Mouse (Mus musculus) heart, embryonic 15.5 days (tissue): ENCODE results near the gene Pax3. TPM values are rescaled to one million over a fixed set of nuclear protein-coding genes. Genes with fewer than 3 reads are reported as not detected.

Source experiments
- ATAC-seq: fragments of 200-750 bp; cut with Nextera tagmentation; replicated peaks from 2 replicates; pipeline ENCODE4 v1.8.0; 2017; ENCODE audit warnings: low read depth, moderate TSS enrichment; ENCODE audit not compliant: insufficient number of reproducible peaks, insufficient read depth, low FRiP score
- H3K27ac ChIP-seq: fragments of 300-500 bp; sonication (generic); 2 replicates; pipeline ENCODE4 v1.5.1; 2015; ENCODE audit warnings: mild to moderate bottlenecking, inconsistent platforms
- H3K27me3 ChIP-seq: fragments of 300-500 bp; sonication (generic); 2 replicates; pipeline ENCODE4 v1.6.1; 2015; ENCODE audit warnings: inconsistent platforms
- H3K36me3 ChIP-seq: fragments of 300-500 bp; sonication (generic); 2 replicates; pipeline ENCODE4 v1.6.1; 2015; ENCODE audit warnings: mild to moderate bottlenecking, inconsistent platforms
- H3K4me1 ChIP-seq: fragments of 300-500 bp; sonication (generic); replicated peaks from 2 replicates; pipeline ENCODE4 v1.6.1; 2015; ENCODE audit warnings: inconsistent platforms
- H3K4me2 ChIP-seq: fragments of 300-500 bp; sonication (generic); 2 replicates; pipeline ENCODE4 v1.6.1; 2015; ENCODE audit warnings: inconsistent platforms, mild to moderate bottlenecking, moderate library complexity
- H3K4me3 ChIP-seq: fragments of 300-500 bp; sonication (generic); 2 replicates; pipeline ENCODE4 v1.5.1; 2015; ENCODE audit warnings: mild to moderate bottlenecking, inconsistent platforms
- H3K9ac ChIP-seq: fragments of 300-500 bp; sonication (generic); 2 replicates; pipeline ENCODE4 v1.6.1; 2015; ENCODE audit warnings: mild to moderate bottlenecking, inconsistent platforms
- H3K9me3 ChIP-seq: fragments of 300-500 bp; sonication (generic); replicated peaks from 2 replicates; pipeline ENCODE4 v1.6.1; 2016; ENCODE audit warnings: inconsistent platforms
- WGBS: fragments of 180-500 bp; shearing (Covaris S2); methylation state at CpG from one replicate; pipeline ENCODE4 v1.1.7; 2015; ENCODE audit warnings: mixed read lengths; 5-methylcytosine and 5-hydroxymethylcytosine counted together
- polyA plus RNA-seq: library from polyadenylated mRNA; unstranded; fragments of >200 nt; fragmentation: Nextera tagmentation; extraction: Ambion mirVana; gene quantifications from 2 replicates; pipeline ENCODE4 v1.2.1, GENCODE M21; 2015

Gene Pax3
- polyA plus RNA-seq, 1 experiment from 2014 or later, result 0.15 TPM

DNA sequence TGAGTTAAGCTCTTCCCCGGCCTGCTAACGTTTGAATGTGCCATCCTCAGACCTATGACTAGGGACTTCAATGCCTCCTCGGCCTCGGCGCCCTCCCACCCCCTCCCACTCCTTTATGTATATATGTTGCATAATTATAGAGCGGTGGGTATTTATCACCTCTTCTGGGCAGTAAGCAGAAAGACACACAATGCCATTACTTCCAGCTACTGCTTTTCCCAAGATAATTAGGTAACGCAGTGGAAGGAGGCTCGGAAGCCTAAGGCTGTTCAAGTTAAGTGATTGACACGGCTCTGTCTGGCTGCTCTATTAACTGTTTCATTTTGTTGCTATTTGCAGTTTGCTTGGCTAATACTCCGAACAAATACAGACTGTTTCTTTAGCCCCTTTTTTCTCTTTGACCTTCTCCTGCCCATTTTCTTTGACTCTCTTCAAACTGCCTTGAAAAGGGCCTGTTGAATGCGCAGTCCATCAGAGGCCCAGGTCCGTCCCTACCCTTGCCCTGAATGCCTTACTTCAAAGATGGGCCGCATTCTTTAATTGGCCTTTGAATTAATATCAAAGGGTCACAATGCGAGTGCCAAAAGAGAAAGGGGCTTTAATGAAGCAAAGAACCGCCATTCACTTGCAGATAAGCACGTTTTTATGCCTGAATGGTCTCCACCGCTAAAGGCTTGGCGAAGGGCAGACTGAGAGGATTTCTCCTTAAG, 29.2 kb downstream of the Pax3 start:
- ATAC-seq, result no peak
- Histone ChIP-seq H3K4me3 (no peak overlapping the region), H3K4me1 (no peaks in the 10 kb centered on the region), H3K27ac (no peak overlapping the region), H3K9ac (no peak overlapping the region), H3K27me3 (peaks cover 40% of the 10 kb centered on the region), H3K9me3 (no peaks in the 10 kb centered on the region), H3K4me2 (no peak overlapping the region), H3K36me3 (no peaks in the 10 kb centered on the region)
- 68% methylated on average over 18 of the region's 18 CpGs for WGBS

DNA sequence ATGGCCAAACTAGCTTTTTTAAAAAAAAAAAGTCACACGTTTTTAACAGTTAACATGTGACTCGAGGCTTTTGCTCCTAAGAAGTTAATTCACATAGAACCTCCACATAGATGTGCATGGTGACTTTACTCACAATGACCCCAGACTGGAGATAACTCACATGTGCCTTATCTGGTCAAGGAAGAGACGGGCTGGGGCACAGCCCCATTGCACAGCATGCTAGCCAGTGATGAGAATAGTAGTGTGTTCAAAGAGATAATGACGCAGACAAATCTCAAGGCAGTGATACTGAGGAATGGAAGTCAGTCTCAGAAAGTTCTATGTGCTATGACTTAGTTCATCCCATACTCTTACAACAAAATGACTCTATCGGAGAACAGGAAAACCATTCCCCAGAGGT, 35.2 kb downstream of the Pax3 start:
- H3K4me3 ChIP-seq, result no peak overlapping the region
- no peak overlapping the region for H3K27ac ChIP-seq
- H3K9me3 ChIP-seq, result no peaks in the 10 kb centered on the region
- no peak for ATAC-seq
- H3K27me3 ChIP-seq, result peaks cover 18% of the 10 kb centered on the region
- H3K4me1 ChIP-seq, result no peaks in the 10 kb centered on the region
- whole genome bisulfite sequencing, result 65% methylated on average over 5 of the region's 5 CpGs
- no peaks in the 10 kb centered on the region for H3K36me3 ChIP-seq
- H3K9ac ChIP-seq, result no peak overlapping the region
- no peak overlapping the region for H3K4me2 ChIP-seq

DNA sequence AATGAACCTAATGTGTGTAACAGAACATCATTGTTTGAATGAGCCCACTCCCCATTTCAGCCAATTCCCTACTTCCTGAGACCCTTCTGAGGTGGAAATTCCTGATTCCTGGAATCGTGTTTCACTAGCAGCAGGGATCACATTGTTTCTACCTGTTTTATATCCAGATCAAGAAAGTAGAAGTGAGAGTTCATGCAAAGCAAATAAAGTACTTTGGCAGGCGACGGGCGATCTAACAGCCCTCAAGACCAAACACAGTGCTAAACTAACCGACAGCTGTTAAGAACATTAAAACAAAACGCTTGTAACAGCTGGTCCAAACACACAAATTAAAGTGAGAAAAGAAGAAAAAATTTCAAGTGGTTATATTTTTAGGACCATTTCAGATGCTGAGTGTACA, 39.0 kb downstream of the Pax3 start:
- H3K36me3 ChIP-seq, result no peaks in the 10 kb centered on the region
- ATAC-seq, result no peak
- H3K4me2 ChIP-seq, result no peak overlapping the region
- WGBS, result 33% methylated on average over 6 of the region's 6 CpGs
- peaks cover 15% of the 10 kb centered on the region for H3K27me3 ChIP-seq
- no peaks in the 10 kb centered on the region for H3K4me1 ChIP-seq
- H3K9ac ChIP-seq, result no peak overlapping the region
- H3K27ac ChIP-seq, result no peak overlapping the region
- H3K4me3 ChIP-seq, result no peak overlapping the region
- no peaks in the 10 kb centered on the region for H3K9me3 ChIP-seq

DNA sequence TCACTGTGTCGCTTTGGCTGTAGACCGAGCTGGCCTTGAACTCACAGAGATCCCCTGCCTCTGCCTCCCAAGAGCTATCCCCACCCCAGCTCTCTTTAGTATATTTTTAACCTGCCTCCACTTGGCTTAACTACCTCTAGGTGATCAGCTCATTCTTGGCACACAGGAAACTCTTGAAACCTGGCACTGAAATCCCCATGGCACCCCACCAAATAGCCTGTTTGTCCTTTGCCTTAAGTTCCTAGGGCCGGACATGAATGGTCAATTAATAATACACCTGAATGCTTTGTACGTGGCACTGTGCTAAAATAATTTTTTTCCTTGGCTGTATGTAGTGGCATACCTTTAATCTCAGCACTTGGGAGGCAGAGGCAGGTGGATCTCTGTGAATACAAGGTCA, 41.1 kb downstream of the Pax3 start:
- Histone ChIP-seq H3K9me3 (no peaks in the 10 kb centered on the region), H3K4me3 (no peak overlapping the region), H3K27ac (no peak overlapping the region), H3K27me3 (peaks cover 17% of the 10 kb centered on the region), H3K36me3 (no peaks in the 10 kb centered on the region), H3K4me2 (no peak overlapping the region), H3K9ac (no peak overlapping the region), H3K4me1 (no peaks in the 10 kb centered on the region)
- ATAC-seq, result no peak
- 85% methylated on average over 4 of the region's 4 CpGs for WGBS

DNA sequence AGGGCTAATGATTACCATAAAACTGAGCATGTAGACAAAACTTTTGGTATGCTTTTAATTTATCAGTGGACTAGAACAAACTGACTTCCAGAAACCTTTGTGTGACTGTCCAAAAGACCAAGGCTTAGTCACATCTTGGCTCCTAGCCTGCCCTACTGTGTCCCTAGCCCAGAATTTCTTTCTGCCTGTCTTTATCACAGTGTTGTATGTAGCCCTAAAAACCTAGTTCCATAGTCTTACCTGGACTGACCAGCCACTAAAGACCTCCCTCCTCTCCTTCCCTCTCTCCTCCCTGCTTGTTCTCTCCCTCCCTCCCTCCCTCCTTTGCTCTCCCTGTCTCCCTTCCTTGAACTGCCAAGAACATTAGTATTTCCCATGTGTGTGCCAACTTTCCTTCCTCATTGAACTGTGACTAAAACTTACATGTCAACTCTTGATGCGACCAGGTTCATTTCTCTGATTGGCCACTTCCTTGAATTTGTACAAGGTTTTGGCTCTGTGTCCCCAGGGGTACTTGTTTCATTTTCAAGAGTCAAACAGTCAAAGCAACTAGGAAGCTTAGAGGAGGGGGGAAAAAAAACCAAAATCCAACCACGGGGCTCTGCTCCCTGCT, 48.8 kb downstream of the Pax3 start:
- no peak for ATAC-seq
- peaks cover 45% of the 10 kb centered on the region for H3K27me3 ChIP-seq
- H3K4me1 ChIP-seq, result no peaks in the 10 kb centered on the region
- no peak overlapping the region for H3K4me3 ChIP-seq
- H3K27ac ChIP-seq, result no peak overlapping the region
- WGBS, result 41% methylated on average over 2 of the region's 2 CpGs
- H3K36me3 ChIP-seq, result no peaks in the 10 kb centered on the region
- no peaks in the 10 kb centered on the region for H3K9me3 ChIP-seq
- no peak overlapping the region for H3K4me2 ChIP-seq
- no peak overlapping the region for H3K9ac ChIP-seq

DNA sequence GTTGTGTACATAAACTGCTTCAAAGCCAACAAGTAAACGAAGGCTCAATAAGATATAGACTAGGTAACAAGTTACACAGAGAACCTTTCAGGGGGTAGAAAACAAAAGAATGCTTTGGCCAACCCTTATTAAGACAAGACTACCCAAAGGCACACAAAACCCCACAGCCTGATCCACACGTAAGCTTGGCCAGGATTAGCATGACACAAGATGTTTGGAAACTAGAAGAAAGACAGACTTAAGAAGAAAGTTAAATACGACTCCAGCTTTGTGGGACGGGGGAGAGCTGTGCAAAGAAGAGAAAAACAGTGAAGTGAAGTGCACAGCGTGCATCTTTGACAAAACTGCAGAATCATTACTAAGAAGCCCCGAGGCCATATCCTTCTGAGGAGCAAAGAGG, 53.5 kb downstream of the Pax3 start:
- Histone ChIP-seq H3K27ac (no peak overlapping the region), H3K27me3 (peaks cover 77% of the 10 kb centered on the region), H3K9ac (no peak overlapping the region), H3K9me3 (no peaks in the 10 kb centered on the region), H3K36me3 (no peaks in the 10 kb centered on the region), H3K4me1 (peaks cover 3% of the 10 kb centered on the region; the same call in 1 of the 2 replicates), H3K4me3 (no peak overlapping the region), H3K4me2 (no peak overlapping the region)
- ATAC-seq, result no peak
- 62% methylated on average over 6 of the region's 6 CpGs for WGBS

DNA sequence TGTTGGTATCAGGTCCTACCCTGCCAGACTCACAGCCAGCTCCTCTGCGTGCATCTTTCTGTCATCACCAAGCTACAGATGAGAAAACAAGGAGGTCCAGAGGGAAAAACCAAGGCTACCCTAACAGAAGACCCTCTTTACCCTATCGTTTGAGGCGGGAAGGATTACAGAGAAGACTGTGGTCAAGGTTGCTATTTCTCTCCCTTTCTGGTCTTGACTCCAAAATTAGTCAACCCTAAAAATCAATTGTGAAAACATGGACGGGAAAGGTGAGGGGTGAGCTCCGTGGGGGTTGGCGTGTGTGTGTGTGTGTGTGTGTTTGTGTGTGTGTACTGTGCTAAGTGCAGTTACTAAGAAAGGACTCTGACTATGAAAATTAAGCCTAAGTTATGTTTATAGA, 54.0 kb downstream of the Pax3 start:
- H3K9ac ChIP-seq, result no peak overlapping the region
- 55% methylated on average over 6 of the region's 6 CpGs for whole genome bisulfite sequencing

DNA sequence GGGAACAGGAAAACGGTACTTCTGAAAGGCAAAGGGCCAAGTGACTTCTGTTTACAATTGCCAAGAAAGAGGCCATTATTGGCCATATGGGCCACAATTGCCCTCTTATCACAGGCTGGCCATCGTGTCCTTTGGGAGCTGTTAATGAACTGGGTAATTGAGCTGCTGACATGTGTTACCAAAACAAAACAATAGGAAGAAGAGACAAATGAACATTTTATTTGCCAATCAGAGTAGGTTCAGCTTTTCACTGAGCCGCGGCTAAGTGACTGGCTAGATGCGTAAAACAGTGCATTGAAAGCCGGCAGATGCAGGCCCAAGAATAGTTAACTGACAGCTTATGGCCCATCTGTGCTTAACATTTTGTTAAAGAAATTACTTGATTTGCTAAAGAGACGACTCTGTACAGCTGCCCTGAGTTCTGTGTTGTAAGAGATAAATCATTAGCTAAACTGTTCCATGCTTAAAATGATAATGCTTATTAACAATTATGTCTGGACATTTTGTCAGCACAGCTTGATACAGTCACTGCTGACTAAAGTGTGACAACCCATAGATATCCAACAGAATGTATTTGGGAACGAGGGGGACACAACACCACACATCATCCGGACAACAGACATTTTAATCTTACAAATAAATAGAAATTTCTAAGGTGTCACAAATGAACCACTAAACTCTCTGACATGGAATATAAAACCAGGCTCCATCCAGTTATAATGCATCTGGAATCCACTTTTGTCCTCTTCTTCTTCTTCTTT, 55.0 kb downstream of the Pax3 start:
- WGBS, result 33% methylated on average over 9 of the region's 9 CpGs
- Histone ChIP-seq H3K36me3 (no peaks in the 10 kb centered on the region), H3K9me3 (no peaks in the 10 kb centered on the region), H3K9ac (no peak overlapping the region), H3K27me3 (peaks cover 90% of the 10 kb centered on the region), H3K4me3 (no peak overlapping the region), H3K27ac (no peak overlapping the region), H3K4me1 (peaks cover 3% of the 10 kb centered on the region; the same call in 1 of the 2 replicates), H3K4me2 (no peak overlapping the region)
- no peak for ATAC-seq

More for the DNA sequence above, 54.0 kb downstream of the Pax3 start:
- H3K36me3 ChIP-seq, result no peaks in the 10 kb centered on the region
- ATAC-seq, result no peak
- H3K9me3 ChIP-seq, result no peaks in the 10 kb centered on the region
- peaks cover 80% of the 10 kb centered on the region for H3K27me3 ChIP-seq
- H3K4me2 ChIP-seq, result no peak overlapping the region
- no peak overlapping the region for H3K27ac ChIP-seq
- peaks cover 3% of the 10 kb centered on the region; the same call in 1 of the 2 replicates for H3K4me1 ChIP-seq
- H3K4me3 ChIP-seq, result no peak overlapping the region

DNA sequence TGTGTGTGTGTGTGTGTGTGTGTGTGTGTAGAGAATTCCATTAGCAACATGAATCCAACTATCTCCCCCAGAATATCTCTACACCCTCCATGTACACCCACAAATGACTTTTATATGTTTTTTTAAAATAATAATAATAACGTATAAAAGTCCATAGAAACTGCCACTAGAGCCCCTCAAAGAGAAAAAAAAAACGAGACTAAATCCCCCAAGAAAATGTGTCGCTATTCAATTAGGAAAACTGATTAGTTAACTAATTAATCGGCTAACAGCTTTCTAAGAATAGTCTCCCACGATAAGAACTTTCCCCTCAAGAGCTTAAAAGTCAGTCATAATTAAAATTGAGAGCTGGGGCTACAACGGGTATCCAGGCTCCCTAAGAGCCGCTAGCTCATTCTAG, 55.6 kb downstream of the Pax3 start:
- no peaks in the 10 kb centered on the region for H3K9me3 ChIP-seq
- H3K4me1 ChIP-seq, result peaks cover 3% of the 10 kb centered on the region; the same call in 1 of the 2 replicates
- no peak overlapping the region for H3K9ac ChIP-seq
- no peak overlapping the region for H3K4me3 ChIP-seq
- H3K27ac ChIP-seq, result no peak overlapping the region
- WGBS, result 12% methylated on average over 7 of the region's 7 CpGs
- no peaks in the 10 kb centered on the region for H3K36me3 ChIP-seq
- H3K27me3 ChIP-seq, result peaks cover 90% of the 10 kb centered on the region
- H3K4me2 ChIP-seq, result no peak overlapping the region
- no peak for ATAC-seq

DNA sequence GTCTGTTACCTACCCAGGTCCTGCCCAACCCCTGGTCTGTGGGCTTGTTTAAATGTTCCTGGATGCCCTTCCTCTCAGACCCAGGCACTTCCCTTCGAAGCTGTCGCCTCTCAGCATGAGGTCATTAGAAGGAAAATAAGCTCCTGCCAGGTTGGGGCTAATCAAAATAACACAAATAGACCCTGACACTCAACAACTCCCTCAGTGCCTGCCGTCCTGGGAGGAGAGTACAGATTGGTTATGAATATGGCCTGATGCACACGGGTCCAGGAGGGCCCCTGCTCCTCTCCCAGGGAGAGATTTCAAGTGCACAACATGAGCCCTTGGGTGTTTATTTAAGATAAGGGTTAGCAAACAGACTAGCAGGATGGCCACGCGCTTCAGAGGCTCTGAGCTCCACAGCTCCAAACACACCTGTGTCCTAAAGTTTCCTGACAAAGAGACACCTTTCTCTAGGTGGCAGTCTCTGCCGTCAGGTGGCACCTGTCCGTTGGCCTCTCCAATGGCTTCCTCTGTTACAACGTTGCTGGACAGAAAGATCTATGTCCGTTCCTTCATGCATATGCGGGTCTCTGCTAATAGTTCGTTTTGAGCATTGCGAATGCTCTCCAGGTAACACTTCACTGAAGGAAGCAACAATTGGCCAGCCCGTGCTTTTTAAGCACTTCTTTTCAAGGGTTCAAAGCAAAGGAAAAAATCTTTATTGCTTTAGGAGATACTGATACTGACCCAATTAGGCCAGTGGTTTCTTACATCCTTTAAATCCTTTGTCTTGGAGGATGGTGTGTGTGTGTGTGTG, 56.2 kb downstream of the Pax3 start:
- H3K4me1 ChIP-seq, result peaks cover 3% of the 10 kb centered on the region; the same call in 1 of the 2 replicates
- no peak overlapping the region for H3K4me3 ChIP-seq
- no peak overlapping the region for H3K27ac ChIP-seq
- no peaks in the 10 kb centered on the region for H3K36me3 ChIP-seq
- H3K27me3 ChIP-seq, result peaks cover 91% of the 10 kb centered on the region
- H3K4me2 ChIP-seq, result no peak overlapping the region
- no peaks in the 10 kb centered on the region for H3K9me3 ChIP-seq
- WGBS, result 5% methylated on average over 14 of the region's 14 CpGs
- no peak for ATAC-seq
- no peak overlapping the region for H3K9ac ChIP-seq

DNA sequence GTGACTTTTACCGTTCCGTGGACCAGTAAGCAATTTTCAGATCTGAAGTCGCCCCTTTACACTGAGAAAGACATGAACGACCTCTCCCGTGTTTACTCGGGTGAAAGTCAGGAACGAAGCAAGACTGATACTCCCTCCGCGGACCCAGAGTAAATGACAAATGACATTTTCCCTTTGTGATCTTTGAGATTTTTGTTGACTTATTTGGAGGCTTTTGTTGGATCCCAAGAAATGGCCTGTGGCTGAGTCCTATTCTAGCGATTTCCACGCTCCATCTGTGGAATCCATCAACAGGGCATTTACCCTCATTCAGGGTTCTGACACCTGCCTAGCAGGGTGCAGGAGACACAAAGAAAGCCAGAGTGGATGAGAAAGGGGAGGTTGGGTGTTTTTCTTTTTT, 57.6 kb downstream of the Pax3 start:
- Histone ChIP-seq H3K4me3 (no peak overlapping the region), H3K27me3 (peaks cover 86% of the 10 kb centered on the region), H3K36me3 (no peaks in the 10 kb centered on the region), H3K9ac (no peak overlapping the region), H3K4me2 (no peak overlapping the region), H3K4me1 (peaks cover 3% of the 10 kb centered on the region; the same call in 1 of the 2 replicates), H3K9me3 (no peaks in the 10 kb centered on the region), H3K27ac (no peak overlapping the region)
- WGBS, result 6% methylated on average over 11 of the region's 11 CpGs
- ATAC-seq, result no peak
